Mouse (Mus musculus) heart, embryonic 16.5 days (tissue): Measurements from ENCODE around the gene Cox5b. TPM values are rescaled to one million over a fixed set of nuclear protein-coding genes. Genes with fewer than 3 reads are reported as not detected.
A peak's percentile ranks its signal among the peaks of the same experiment; 100 is the strongest.

Experiments used
- ATAC-seq: fragments of 200-750 bp; cut with Nextera tagmentation; replicated peaks from 2 replicates; pipeline ENCODE4 v1.8.0; 2017; ENCODE audit warnings: moderate number of reproducible peaks; ENCODE audit not compliant: insufficient read depth, low FRiP score; ENCODE audit errors: extremely low read depth
- H3K27ac ChIP-seq: fragments of 300-500 bp; sonication (generic); 2 replicates; pipeline ENCODE4 v1.5.1; 2014; ENCODE audit warnings: mild to moderate bottlenecking, low read length, control low read depth, moderate library complexity
- H3K27me3 ChIP-seq: fragments of 300-500 bp; sonication (generic); 2 replicates; pipeline ENCODE4 v1.6.1; 2014; ENCODE audit warnings: low read length, mixed read lengths; ENCODE audit not compliant: control insufficient read depth, insufficient read depth
- H3K36me3 ChIP-seq: fragments of 300-500 bp; sonication (generic); 2 replicates; pipeline ENCODE4 v1.6.1; 2014; ENCODE audit not compliant: control insufficient read depth, insufficient read depth
- H3K4me1 ChIP-seq: fragments of 300-500 bp; sonication (generic); 2 replicates; pipeline ENCODE4 v1.6.1; 2014; ENCODE audit warnings: low read length, mixed read lengths; ENCODE audit not compliant: control insufficient read depth, insufficient read depth
- H3K4me2 ChIP-seq: fragments of 300-500 bp; sonication (generic); 2 replicates; pipeline ENCODE4 v1.6.1; 2014; ENCODE audit warnings: low read depth, mild to moderate bottlenecking, control low read depth, low read length
- H3K4me3 ChIP-seq: fragments of 300-500 bp; sonication (generic); 2 replicates; pipeline ENCODE4 v1.5.1; 2014; ENCODE audit warnings: mild to moderate bottlenecking, control low read depth, low read length
- H3K9ac ChIP-seq: fragments of 300-500 bp; sonication (generic); 2 replicates; pipeline ENCODE4 v1.6.1; 2014; ENCODE audit warnings: low read length, control low read depth
- H3K9me3 ChIP-seq: fragments of 300-500 bp; sonication (generic); replicated peaks from 2 replicates; pipeline ENCODE4 v1.6.1; 2016; ENCODE audit warnings: low read length; ENCODE audit not compliant: control insufficient read depth
- WGBS: fragments of 180-500 bp; shearing (Covaris S2); extraction: QIAGEN DNeasy Blood & Tissue Kit; methylation state at CpG from one replicate; pipeline ENCODE4 v1.1.7; 2014; 5-methylcytosine and 5-hydroxymethylcytosine counted together
- microRNA-seq: library from miRNA; unstranded; fragments of <30 nt; microRNA quantifications from one replicate; pipeline ENCODE4, GENCODE M21; 2017
- polyA plus RNA-seq: library from polyadenylated mRNA; unstranded; fragments of >200 nt; fragmentation: Nextera tagmentation; extraction: Ambion mirVana; gene quantifications from 2 replicates; pipeline ENCODE4 v1.2.1, GENCODE M21; 2015

Cox5b gene
- polyA plus RNA-seq, 1 experiment from 2014 or later, result 1,342 TPM

DNA sequence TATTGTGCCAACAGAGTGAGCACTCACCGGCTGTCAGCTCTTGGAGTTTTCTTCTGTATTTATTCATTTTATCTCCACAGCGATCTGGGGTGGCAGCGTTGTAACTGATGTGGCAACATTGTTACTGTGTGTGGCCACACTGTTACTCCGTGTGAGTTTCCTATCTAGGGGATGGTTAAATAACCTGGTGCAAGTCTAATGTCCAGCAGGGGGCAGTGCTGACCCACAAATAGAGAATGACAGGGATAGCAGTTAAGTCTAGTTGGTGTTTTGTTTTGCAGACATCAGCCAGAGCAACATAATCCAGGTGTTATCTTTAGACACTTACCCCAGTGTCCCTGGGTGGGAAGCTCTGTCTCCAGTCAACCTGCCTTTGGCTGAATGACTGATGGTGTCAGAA lies 46.1 kb downstream of the Cox5b start:
- H3K27ac ChIP-seq, result no peak overlapping the region
- H3K4me1 ChIP-seq, result no peaks in the 10 kb centered on the region
- peak; percentile 32; the same call in 1 of the 2 replicates for ATAC-seq
- no peak overlapping the region for H3K4me2 ChIP-seq
- H3K9ac ChIP-seq, result no peak overlapping the region
- H3K27me3 ChIP-seq, result 0 out of 2 replicates have a peak, but pooled peaks cover 3% of the 10 kb centered on the region
- H3K9me3 ChIP-seq, result no peaks in the 10 kb centered on the region
- WGBS, result 6% methylated on average over 4 of the region's 4 CpGs
- H3K4me3 ChIP-seq, result no peak overlapping the region
- no peaks in the 10 kb centered on the region for H3K36me3 ChIP-seq

DNA sequence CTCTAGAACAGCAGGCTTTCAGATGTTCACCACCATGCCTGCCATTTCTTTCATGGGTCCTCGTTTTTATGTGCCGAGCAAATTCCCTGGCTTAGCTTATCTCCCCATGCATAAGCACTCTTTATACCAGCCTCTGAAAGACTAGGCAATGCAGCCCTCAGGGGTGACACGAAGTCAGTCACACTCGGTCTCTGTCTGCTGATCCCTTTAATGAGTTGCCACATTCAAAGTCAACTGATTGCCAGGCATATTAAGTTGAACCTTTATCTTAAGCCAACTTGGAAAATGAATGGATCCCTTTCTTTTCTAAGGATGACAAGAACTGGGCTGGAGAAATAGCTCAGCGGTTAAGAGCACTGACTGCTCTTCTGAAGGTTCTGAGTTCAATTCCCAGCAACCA lies 48.0 kb downstream of the Cox5b start:
- Histone ChIP-seq H3K4me3 (no peak overlapping the region), H3K27ac (no peak overlapping the region), H3K27me3 (peaks cover 5% of the 10 kb centered on the region; the same call in 1 of the 2 replicates), H3K4me1 (no peaks in the 10 kb centered on the region), H3K9ac (no peak overlapping the region), H3K36me3 (no peaks in the 10 kb centered on the region), H3K4me2 (no peak overlapping the region), H3K9me3 (no peaks in the 10 kb centered on the region)
- ATAC-seq, result no peak
- 57% methylated on average over 5 of the region's 5 CpGs for WGBS

DNA sequence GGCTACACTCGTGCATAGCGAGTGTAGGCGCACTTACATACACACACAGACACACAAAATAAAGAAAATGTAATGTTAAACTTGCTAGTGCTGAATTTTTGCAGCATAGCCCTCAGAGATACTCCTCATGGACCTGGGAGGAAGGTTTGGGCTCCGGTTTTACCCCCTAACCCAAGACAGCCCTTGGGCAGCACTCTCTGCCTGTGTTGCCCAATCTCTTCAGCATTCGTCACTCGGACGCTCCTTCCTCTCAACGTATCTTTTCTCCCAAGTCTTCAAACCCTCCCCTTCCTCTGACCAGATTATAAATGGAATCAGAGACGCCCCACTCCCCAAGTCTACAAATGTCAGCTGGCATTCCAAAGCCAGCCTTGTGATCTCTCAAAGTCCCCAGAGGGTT lies 51.8 kb downstream of the Cox5b start:
- Histone ChIP-seq H3K4me3 (no peak overlapping the region), H3K9me3 (no peaks in the 10 kb centered on the region), H3K4me1 (no peaks in the 10 kb centered on the region), H3K27ac (no peak overlapping the region), H3K27me3 (peaks cover 5% of the 10 kb centered on the region; the same call in 1 of the 2 replicates), H3K4me2 (no peak overlapping the region), H3K36me3 (no peaks in the 10 kb centered on the region), H3K9ac (no peak overlapping the region)
- WGBS, result 65% methylated on average over 9 of the region's 9 CpGs
- no peak for ATAC-seq

Small RNA genes lying within 50 kb of the gene (microRNA-seq; reads per million reads assigned to microRNA genes)
- gene Gm24133, result not detected

Other genes starting within 250 kb of the Cox5b start
- gene Lman2l, start 246.2 kb upstream of the Cox5b start, polyA plus RNA-seq, result 47.3 and 50.1 TPM in 2 replicates
- gene Cnnm4, start 219.8 kb upstream of the Cox5b start, polyA plus RNA-seq, result 6.6 and 6.9 TPM in 2 replicates
- gene Cnnm3, start 179.6 kb upstream of the Cox5b start, polyA plus RNA-seq, result 1.8 and 2.4 TPM in 2 replicates
- gene Ankrd23, start 154.6 kb upstream of the Cox5b start, polyA plus RNA-seq, result 30.2 and 32.7 TPM in 2 replicates
- gene Gm42417, start 152.0 kb upstream of the Cox5b start, polyA plus RNA-seq, result not detected in 2 replicates
- gene Ankrd39, start 144.0 kb upstream of the Cox5b start, polyA plus RNA-seq, result 31.1 and 32.5 TPM in 2 replicates
- gene Sema4c, start 133.1 kb upstream of the Cox5b start, polyA plus RNA-seq, result 7.8 and 8.8 TPM in 2 replicates
- 0.62 and 1.6 TPM in 2 replicates for gene Fam178b, start 8.3 kb upstream of the Cox5b start, polyA plus RNA-seq
- gene 4933424G06Rik, start 18.7 kb downstream of the Cox5b start, polyA plus RNA-seq, result not detected in 2 replicates
- 85.2 and 96.6 TPM in 2 replicates for gene Actr1b, start 23.0 kb downstream of the Cox5b start, polyA plus RNA-seq
- 2.8 and 9.0 TPM in 2 replicates for gene Zap70, start 70.3 kb downstream of the Cox5b start, polyA plus RNA-seq